ENCODE assay signal across 8 mouse cellular contexts in genomic region chr9:40784374-40784967, GRCm38 (mm10). TPM values are rescaled to one million over a fixed set of nuclear protein-coding genes. Genes with fewer than 3 reads are reported as not detected.
DNase-seq lines count a peak whose midpoint lies in the region; ATAC-seq and TF ChIP-seq lines count a peak whose summit lies in the region.

No protein-coding gene starts in this region.

- peak overlapping the region; percentile 85 for H3K27ac ChIP-seq in gastrocnemius, adult 2 months
- no peak overlapping the region for H3K27ac ChIP-seq in CH12.LX (ENCODE audit: insufficient read depth, low read depth)
- peak overlapping the region; percentile 70 for H3K27ac ChIP-seq in forebrain, embryonic 16.5 days (ENCODE audit: low read length)
- no peak overlapping the region for H3K27ac ChIP-seq in liver, embryonic 15.5 days (replicated peaks)

- 5% methylated on average over 9 of the region's 9 CpGs for WGBS in forebrain, embryonic 16.5 days
- WGBS in liver, embryonic 15.5 days (ENCODE audit: insufficient replicate concordance) = 9% methylated on average over 9 of the region's 9 CpGs

- peak; percentile 78 for ATAC-seq in forebrain, embryonic 16.5 days
- no peak for ATAC-seq in liver, embryonic 15.5 days (ENCODE audit: insufficient read depth)

- H3K9me3 ChIP-seq in CH12.LX (replicated peaks; ENCODE audit: low read length) = no peaks in the 10 kb centered on the region
- no peaks in the 10 kb centered on the region for H3K9me3 ChIP-seq in forebrain, embryonic 16.5 days (ENCODE audit: control insufficient read depth, low read length)
- no peaks in the 10 kb centered on the region for H3K9me3 ChIP-seq in liver, embryonic 15.5 days (replicated peaks)

- H3K9ac ChIP-seq in CH12.LX (ENCODE audit: insufficient read depth, low read depth) = no peak overlapping the region
- H3K9ac ChIP-seq in forebrain, embryonic 16.5 days (replicated peaks; ENCODE audit: low read depth, low read length) = peak overlapping the region; percentile 16; the same call in 1 of the 2 replicates
- no peak overlapping the region for H3K9ac ChIP-seq in liver, embryonic 15.5 days

- no peak for DNase-seq in gastrocnemius, adult 2 months
- no peak for DNase-seq in gastrocnemius, postnatal 14 days
- DNase-seq in CH12.LX (ENCODE audit: extremely low read depth) = no peak
- no peak for DNase-seq in thymus, postnatal 25 days
- no peak for DNase-seq in adrenal gland, postnatal 25 days
- no peak for DNase-seq in c-Kit-positive CD71-positive TER-119-positive erythroid progenitor cells, embryonic 14.5 days (ENCODE audit: low spot score)

- peak overlapping the region; percentile 40 for H3K4me3 ChIP-seq in gastrocnemius, adult 2 months
- H3K4me3 ChIP-seq in CH12.LX (replicated peaks in 1 of 3; ENCODE audit: low read depth in 2 of 3, low read length in 2 of 3, poor library complexity in 1 of 3) = no peak overlapping the region
- no peak overlapping the region for H3K4me3 ChIP-seq in forebrain, embryonic 16.5 days (replicated peaks; ENCODE audit: low read length)
- H3K4me3 ChIP-seq in liver, embryonic 15.5 days (replicated peaks) = no peak overlapping the region

- H3K36me3 ChIP-seq in CH12.LX (replicated peaks in 1 of 2; ENCODE audit: control insufficient read depth in 1 of 2, insufficient read depth in 1 of 2, low read length in 1 of 2) = no peaks in the 10 kb centered on the region
- 0 out of 2 replicates have a peak, but pooled peaks cover 4% of the 10 kb centered on the region for H3K36me3 ChIP-seq in forebrain, embryonic 16.5 days (ENCODE audit: control insufficient read depth, insufficient read depth)
- no peaks in the 10 kb centered on the region for H3K36me3 ChIP-seq in liver, embryonic 15.5 days (replicated peaks)

- TF ChIP-seq EP300 in CH12.LX (IDR thresholded peaks at IDR 0.05; ENCODE audit: low read length) = no peak

- dilution Hi-C loops in CH12.LX (cut with MboI; ENCODE audit: extremely low pct_ligation_motif_present, extremely low pct_unique_long_range_greater_than_20kb, low sequenced_read_pairs) = no loop called here

- peak overlapping the region; percentile 37 for H3K4me2 ChIP-seq in CH12.LX (ENCODE audit: insufficient read depth, low read depth, poor library complexity, severe bottlenecking)
- peak overlapping the region; percentile 27 for H3K4me2 ChIP-seq in forebrain, embryonic 16.5 days (ENCODE audit: low read length)
- H3K4me2 ChIP-seq in liver, embryonic 15.5 days = peak overlapping the region; percentile 40; the same call in 1 of the 2 replicates

- TF ChIP-seq CTCF in gastrocnemius, adult 2 months (IDR thresholded peaks at IDR 0.05) = no peak
- no peak for TF ChIP-seq CTCF in CH12.LX (conservative IDR thresholded peaks at IDR 0.05 in 1 of 2, IDR thresholded peaks at IDR 0.05 in 1 of 2; ENCODE audit: low read depth in 2 of 2, low read length in 2 of 2)

- H3K79me2 ChIP-seq in CH12.LX (replicated peaks; ENCODE audit: control insufficient read depth, extremely low read depth, insufficient read depth, poor library complexity, severe bottlenecking) = no peaks in the 10 kb centered on the region

- intact Hi-C loops in gastrocnemius, adult 2 months (cut with DNase I) = no loop called here
- intact Hi-C loops in gastrocnemius, postnatal 14 days (cut with DNase I; ENCODE audit: low total_unique reads) = no loop called here

- no peaks in the 10 kb centered on the region for H3K27me3 ChIP-seq in CH12.LX (replicated peaks)
- H3K27me3 ChIP-seq in forebrain, embryonic 16.5 days (replicated peaks; ENCODE audit: control insufficient read depth, insufficient read depth, low read length) = 0 out of 2 replicates have a peak, but pooled peaks cover 3% of the 10 kb centered on the region
- peaks cover 31% of the 10 kb centered on the region for H3K27me3 ChIP-seq in liver, embryonic 15.5 days

- H3K4me1 ChIP-seq in CH12.LX (ENCODE audit: control insufficient read depth in 1 of 2, insufficient read depth in 2 of 2) = peaks cover 8 to 23% of the 10 kb centered on the region in 2 experiments
- H3K4me1 ChIP-seq in forebrain, embryonic 16.5 days (replicated peaks; ENCODE audit: control insufficient read depth, insufficient read depth, low read length) = peaks cover 11% of the 10 kb centered on the region
- peaks cover 10% of the 10 kb centered on the region for H3K4me1 ChIP-seq in liver, embryonic 15.5 days (replicated peaks)

- in situ Hi-C loops in CH12.LX (cut with MboI; ENCODE audit: low pct_ligation_motif_present, low pct_unique_long_range_greater_than_20kb, low sequenced_read_pairs) = no loop called here

- TF ChIP-seq RAD21 in CH12.LX (IDR thresholded peaks at IDR 0.05; ENCODE audit: low read depth, low read length) = no peak

- TF ChIP-seq POLR2A in CH12.LX (IDR thresholded peaks at IDR 0.05; ENCODE audit: low read depth, low read length) = no peak

TF ChIP-seq in CH12.LX, 34 proteins besides CTCF, POLR2A, EP300 and RAD21:
- TF ChIP-seq SIN3A (IDR thresholded peaks at IDR 0.05; ENCODE audit: low read length) (no peak), TCF12 (IDR thresholded peaks at IDR 0.05; ENCODE audit: low read depth, low read length) (0 out of 2 replicates have a peak, but pooled peaks have one; percentile 0), MAFK (IDR thresholded peaks at IDR 0.05; ENCODE audit: insufficient replicate concordance, low read length) (no peak)

RNA-seq across cellular contexts. Expression of gene Hspa8, which starts 16.3 kb away (rescaled TPM):
- total RNA-seq in gastrocnemius, adult 2 months (2021) = 1,000 to 10,000 TPM; 1,297 to 1,609 TPM
- 1,000 to 10,000 TPM in 1 of 2 experiments, 100 to 1,000 TPM in 1; 949 to 1,245 TPM for total RNA-seq in gastrocnemius, postnatal 14 days (2021)
- total RNA-seq in CH12.LX (2012; rRNA removed) = 2,915 and 4,984 TPM in 2 replicates
- total RNA-seq in CH12.LX (2014; rRNA removed) = 7,143 and 7,761 TPM in 2 replicates
- polyA plus RNA-seq in CH12.LX (2012; ENCODE audit: insufficient read length, low read depth) = 5,629 and 6,462 TPM in 2 replicates
- 3,453 and 3,528 TPM in 2 replicates for polyA plus RNA-seq in forebrain, embryonic 16.5 days (2015; fragmentation: Nextera tagmentation; extraction: Ambion mirVana)
- polyA plus RNA-seq in liver, embryonic 15.5 days (2015; fragmentation: Nextera tagmentation; extraction: Ambion mirVana) = 1,128 and 1,129 TPM in 2 replicates
- 1,395 and 2,721 TPM in 2 replicates for total RNA-seq in adrenal gland, postnatal 25 days (2021)

Comparison
In these comparisons a context has a peak if more than half of its experiments do, and no peak if none do; other contexts are left out.
1. H3K27ac ChIP-seq: peak in gastrocnemius, adult 2 months (single experiment) and forebrain, embryonic 16.5 days (single experiment); none in CH12.LX (single experiment) and liver, embryonic 15.5 days (single experiment).
2. Peak in every context shown above with its lines, with median percentiles within 50 percentile points of each other: H3K4me2 ChIP-seq.